Mouse (Mus musculus) liver, adult 2 months (tissue): ENCODE results near the gene Snx32. TPM values are rescaled to one million over a fixed set of nuclear protein-coding genes. Genes with fewer than 3 reads are reported as not detected.

Source experiments
- DNase-seq: peaks from one replicate; pipeline ENCODE4 v3.0.0-alpha.2; 2011; ENCODE audit warnings: low read depth, low spot score; ENCODE audit errors: extremely low read depth
- H3K27ac ChIP-seq: fragments of 200-500 bp; replicated peaks from 2 replicates; pipeline ENCODE4 v1.5.1; 2012; ENCODE audit warnings: low read depth, mild to moderate bottlenecking, control low read depth, inconsistent platforms, low read length; ENCODE audit not compliant: insufficient read depth
- H3K27me3 ChIP-seq: fragments of 200-500 bp; 2 replicates; pipeline ENCODE4 v1.6.1; 2012; ENCODE audit warnings: mild to moderate bottlenecking, moderate library complexity, low read length, inconsistent platforms; ENCODE audit not compliant: control insufficient read depth, insufficient read depth
- H3K36me3 ChIP-seq: fragments of 200-500 bp; 2 replicates; pipeline ENCODE4 v1.6.1; 2012; ENCODE audit warnings: low read length, inconsistent platforms; ENCODE audit not compliant: control insufficient read depth, insufficient read depth
- H3K4me1 ChIP-seq: fragments of 200-500 bp; 2 replicates; pipeline ENCODE4 v1.6.1; 2011; ENCODE audit warnings: low read length; ENCODE audit not compliant: control insufficient read depth, insufficient read depth
- H3K4me3 ChIP-seq: fragments of 200-500 bp; 2 replicates; pipeline ENCODE4 v1.5.1; 2011; ENCODE audit warnings: low read depth, mild to moderate bottlenecking, control low read depth, low read length, moderate library complexity; ENCODE audit not compliant: insufficient read depth
- H3K79me2 ChIP-seq: fragments of 200-500 bp; 2 replicates; pipeline ENCODE4 v1.6.1; 2012; ENCODE audit warnings: inconsistent platforms, mild to moderate bottlenecking, low read length, moderate library complexity; ENCODE audit not compliant: control insufficient read depth, insufficient read depth
- H3K9ac ChIP-seq: fragments of 200-500 bp; 2 replicates; pipeline ENCODE4 v1.6.1; 2012; ENCODE audit warnings: low read depth, mild to moderate bottlenecking, control low read depth, inconsistent platforms, low read length
- CTCF ChIP-seq: fragments of 200-500 bp; IDR thresholded peaks from 2 replicates; pipeline ENCODE4 v1.5.1; 2011; ENCODE audit warnings: low read depth, low read length, control low read depth
- POLR2A ChIP-seq: fragments of 200-500 bp; IDR thresholded peaks from 2 replicates; pipeline ENCODE4 v1.6.1; 2011; ENCODE audit warnings: low read length, control low read depth; ENCODE audit not compliant: insufficient read depth; ENCODE audit errors: extremely low read depth
- WGBS: fragments of 180-500 bp; shearing (Covaris S2); methylation state at CpG from one replicate; pipeline ENCODE4 v1.1.7; 2018; 5-methylcytosine and 5-hydroxymethylcytosine counted together
- polyA plus RNA-seq: library from polyadenylated mRNA; depleted of rRNA; stranded (reverse); fragments of >200 nt; gene quantifications from 2 replicates; pipeline ENCODE4 v1.2.3, GENCODE M21; 2012; rRNA removed
- total RNA-seq: library from RNA; depleted of rRNA; stranded (reverse); fragments of >200 nt; gene quantifications from 2 replicates; pipeline ENCODE4 v1.2.3, GENCODE M21; 2014; rRNA removed

The Snx32 gene
- total and polyA plus RNA-seq, 2 experiments: 1.8 to 4.1 TPM

GRCm38 (mm10) chr19:5444371-5444908, 65.9 kb downstream of the Snx32 start:
- no peak for DNase-seq
- TF ChIP-seq CTCF (no peak), POLR2A (no peak)
- Histone ChIP-seq H3K9ac (no peak overlapping the region), H3K27me3 (peaks cover 21% of the 10 kb centered on the region), H3K36me3 (no peaks in the 10 kb centered on the region), H3K79me2 (no peaks in the 10 kb centered on the region), H3K27ac (no peak overlapping the region), H3K4me3 (no peak overlapping the region), H3K4me1 (peaks cover 5% of the 10 kb centered on the region)
- WGBS: 52% methylated on average over 9 of the region's 9 CpGs

Other genes starting within 250 kb of the Snx32 start
Only the 30 nearest of the 31 such genes appear.
- 58.1 and 60.0 TPM in 2 replicates for gene Sf3b2, start 215.1 kb downstream of the Snx32 start, total RNA-seq
- 60.8 and 61.4 TPM in 2 replicates for gene Sf3b2, start 215.1 kb downstream of the Snx32 start, polyA plus RNA-seq
- gene Gal3st3, start 212.2 kb downstream of the Snx32 start, total RNA-seq: not detected in 2 replicates
- not detected in 2 replicates for gene Gal3st3, start 212.2 kb downstream of the Snx32 start, polyA plus RNA-seq
- not detected in 2 replicates for gene Catsper1, start 174.8 kb downstream of the Snx32 start, total RNA-seq
- gene Catsper1, start 174.8 kb downstream of the Snx32 start, polyA plus RNA-seq: 0.05 TPM in 1 of 2 replicates, not detected in the other
- not detected in 2 replicates for gene Cst6, start 161.0 kb downstream of the Snx32 start, total RNA-seq
- not detected in 2 replicates for gene Cst6, start 161.0 kb downstream of the Snx32 start, polyA plus RNA-seq
- 12.7 and 14.0 TPM in 2 replicates for gene Eif1ad, start 143.8 kb downstream of the Snx32 start, total RNA-seq
- gene Eif1ad, start 143.8 kb downstream of the Snx32 start, polyA plus RNA-seq: 23.9 and 25.9 TPM in 2 replicates
- 20.2 and 21.5 TPM in 2 replicates for gene Banf1, start 143.4 kb downstream of the Snx32 start, total RNA-seq
- gene Banf1, start 143.4 kb downstream of the Snx32 start, polyA plus RNA-seq: 68.5 and 71.2 TPM in 2 replicates
- gene Sart1, start 121.8 kb downstream of the Snx32 start, total RNA-seq: 17.5 and 23.2 TPM in 2 replicates
- 8.3 TPM in 2 replicates for gene Sart1, start 121.8 kb downstream of the Snx32 start, polyA plus RNA-seq
- gene Tsga10ip, start 108.0 kb downstream of the Snx32 start, total RNA-seq: not detected in 2 replicates
- gene Tsga10ip, start 108.0 kb downstream of the Snx32 start, polyA plus RNA-seq: 0.41 TPM in 1 of 2 replicates, not detected in the other
- 67.4 and 80.5 TPM in 2 replicates for gene Drap1, start 85.6 kb downstream of the Snx32 start, total RNA-seq
- gene Drap1, start 85.6 kb downstream of the Snx32 start, polyA plus RNA-seq: 57.1 and 59.2 TPM in 2 replicates
- 7.8 and 11.5 TPM in 2 replicates for gene AI837181, start 85.4 kb downstream of the Snx32 start, total RNA-seq
- gene AI837181, start 85.4 kb downstream of the Snx32 start, polyA plus RNA-seq: 34.1 and 36.6 TPM in 2 replicates
- gene Fosl1, start 63.0 kb downstream of the Snx32 start, total RNA-seq: not detected in 2 replicates
- gene Fosl1, start 63.0 kb downstream of the Snx32 start, polyA plus RNA-seq: not detected in 2 replicates
- 2.7 and 3.3 TPM in 2 replicates for gene Ccdc85b, start 52.6 kb downstream of the Snx32 start, total RNA-seq
- 2.4 and 2.6 TPM in 2 replicates for gene Ccdc85b, start 52.6 kb downstream of the Snx32 start, polyA plus RNA-seq
- gene Fibp, start 49.9 kb downstream of the Snx32 start, total RNA-seq: 25.8 and 32.0 TPM in 2 replicates
- gene Fibp, start 49.9 kb downstream of the Snx32 start, polyA plus RNA-seq: 38.5 and 46.6 TPM in 2 replicates
- gene Ctsw, start 42.0 kb downstream of the Snx32 start, total RNA-seq: 0.37 and 0.40 TPM in 2 replicates
- gene Ctsw, start 42.0 kb downstream of the Snx32 start, polyA plus RNA-seq: 1.1 and 1.5 TPM in 2 replicates
- 4.0 and 4.3 TPM in 2 replicates for gene Efemp2, start 36.6 kb downstream of the Snx32 start, total RNA-seq
- 7.7 and 8.5 TPM in 2 replicates for gene Efemp2, start 36.6 kb downstream of the Snx32 start, polyA plus RNA-seq
- gene Mus81, start 22.1 kb downstream of the Snx32 start, total RNA-seq: 8.1 and 10.9 TPM in 2 replicates
- 21.2 and 22.9 TPM in 2 replicates for gene Mus81, start 22.1 kb downstream of the Snx32 start, polyA plus RNA-seq
- gene Cfl1, start 20.1 kb downstream of the Snx32 start, total RNA-seq: 117 and 122 TPM in 2 replicates
- gene Cfl1, start 20.1 kb downstream of the Snx32 start, polyA plus RNA-seq: 177 and 193 TPM in 2 replicates
- gene 1700020D05Rik, start 6.8 kb downstream of the Snx32 start, total RNA-seq: 0.83 and 0.87 TPM in 2 replicates
- gene 1700020D05Rik, start 6.8 kb downstream of the Snx32 start, polyA plus RNA-seq: 0.30 and 0.59 TPM in 2 replicates
- not detected in 2 replicates for gene Ovol1, start 50.1 kb upstream of the Snx32 start, total RNA-seq
- gene Ovol1, start 50.1 kb upstream of the Snx32 start, polyA plus RNA-seq: 0.12 TPM in 1 of 2 replicates, not detected in the other
- gene Ap5b1, start 57.5 kb upstream of the Snx32 start, total RNA-seq: 2.7 and 2.8 TPM in 2 replicates
- 3.4 and 5.3 TPM in 2 replicates for gene Ap5b1, start 57.5 kb upstream of the Snx32 start, polyA plus RNA-seq
- 47.9 and 51.4 TPM in 2 replicates for gene Rnaseh2c, start 91.3 kb upstream of the Snx32 start, total RNA-seq
- 56.3 and 58.0 TPM in 2 replicates for gene Rnaseh2c, start 91.3 kb upstream of the Snx32 start, polyA plus RNA-seq
- 15.9 and 16.8 TPM in 2 replicates for gene Kat5, start 99.7 kb upstream of the Snx32 start, total RNA-seq
- gene Kat5, start 99.7 kb upstream of the Snx32 start, polyA plus RNA-seq: 23.0 and 23.6 TPM in 2 replicates
- 7.6 and 13.0 TPM in 2 replicates for gene Rela, start 126.9 kb upstream of the Snx32 start, total RNA-seq
- gene Rela, start 126.9 kb upstream of the Snx32 start, polyA plus RNA-seq: 47.6 and 65.7 TPM in 2 replicates
- gene Sipa1, start 153.2 kb upstream of the Snx32 start, total RNA-seq: 3.4 and 4.4 TPM in 2 replicates
- gene Sipa1, start 153.2 kb upstream of the Snx32 start, polyA plus RNA-seq: 11.8 and 17.9 TPM in 2 replicates
- gene Map3k11, start 178.2 kb upstream of the Snx32 start, total RNA-seq: 10.2 and 16.4 TPM in 2 replicates
- 46.2 and 53.6 TPM in 2 replicates for gene Map3k11, start 178.2 kb upstream of the Snx32 start, polyA plus RNA-seq
- gene Pcnx3, start 178.4 kb upstream of the Snx32 start, total RNA-seq: 7.6 and 14.0 TPM in 2 replicates
- 44.8 and 63.8 TPM in 2 replicates for gene Pcnx3, start 178.4 kb upstream of the Snx32 start, polyA plus RNA-seq
- gene Kcnk7, start 193.8 kb upstream of the Snx32 start, total RNA-seq: not detected in 2 replicates
- 0.09 TPM in 1 of 2 replicates, not detected in the other for gene Kcnk7, start 193.8 kb upstream of the Snx32 start, polyA plus RNA-seq
- gene Ehbp1l1, start 215.8 kb upstream of the Snx32 start, total RNA-seq: 5.1 and 5.8 TPM in 2 replicates
- gene Ehbp1l1, start 215.8 kb upstream of the Snx32 start, polyA plus RNA-seq: 5.3 and 8.3 TPM in 2 replicates
- gene Fam89b, start 219.1 kb upstream of the Snx32 start, total RNA-seq: 6.8 and 9.9 TPM in 2 replicates
- 51.7 and 56.6 TPM in 2 replicates for gene Fam89b, start 219.1 kb upstream of the Snx32 start, polyA plus RNA-seq
- 1.2 and 2.1 TPM in 2 replicates for gene Ltbp3, start 230.4 kb upstream of the Snx32 start, total RNA-seq
- gene Ltbp3, start 230.4 kb upstream of the Snx32 start, polyA plus RNA-seq: 3.4 and 3.6 TPM in 2 replicates